Mouse (Mus musculus): ENCODE measurements at regions not wholly inside any gene's neighbourhood (a gene's known extent, or its start where the extent isn't known, plus 50 kb on each side); places are given as distances from the start of the nearest gene placed in this dataset.

- Histone ChIP-seq H3K4me3 (ENCODE audit: low read depth, low read length) (no peak overlapping the region), H3K4me2 (replicated peaks; ENCODE audit: low read depth) (no peak overlapping the region), H3K27ac (replicated peaks) (no peak overlapping the region), H3K9me3 (ENCODE audit: control insufficient read depth, low read length) (no peaks in the 10 kb centered on the region), H3K36me3 (ENCODE audit: control insufficient read depth, insufficient read depth, low read length) (no peaks in the 10 kb centered on the region), H3K4me1 (replicated peaks; ENCODE audit: control insufficient read depth, insufficient read depth) (no peaks in the 10 kb centered on the region), H3K27me3 (ENCODE audit: control insufficient read depth, insufficient read depth, low read length) (no peaks in the 10 kb centered on the region), H3K9ac (ENCODE audit: low read length) (no peak overlapping the region)
- WGBS = 91% methylated on average over 3 of the region's 3 CpGs
- ATAC-seq (ENCODE audit: low FRiP score, low TSS enrichment) (no peak), DNase-seq (ENCODE audit: low spot score) (no peak)
- TF ChIP-seq CTCF (IDR thresholded peaks at IDR 0.05; ENCODE audit: low read depth) (no peak; the same call in 1 of the 2 replicates), EP300 (optimal IDR thresholded peaks at IDR 0.05) (no peak)
Measured at GRCm38 (mm10) chr6:140258761-140259160, 165.1 kb upstream of the Plekha5 start.

DNA sequence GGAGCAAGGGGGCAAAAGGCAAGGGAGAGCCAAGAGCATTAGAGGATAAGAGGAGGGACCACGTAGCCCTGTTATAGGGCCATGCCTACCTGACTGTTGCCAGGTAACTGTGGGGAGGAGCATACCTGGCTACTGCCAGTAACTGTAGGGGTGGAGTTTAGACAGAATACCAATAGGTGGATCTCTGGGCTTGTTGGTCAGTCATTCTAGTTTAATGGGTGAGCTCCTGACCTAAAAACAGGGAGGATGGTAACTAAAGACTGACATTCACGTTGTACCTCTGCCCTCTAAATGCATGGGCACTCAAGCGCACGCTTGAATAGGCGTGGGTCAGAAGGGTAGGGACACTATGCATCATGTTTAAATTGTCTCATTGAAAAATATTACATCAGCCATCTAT lies 165.8 kb upstream of the Plekha5 start:
- no peak overlapping the region for H3K4me3 ChIP-seq (ENCODE audit: low read depth, low read length)
- H3K4me1 ChIP-seq (replicated peaks; ENCODE audit: control insufficient read depth, insufficient read depth) = no peaks in the 10 kb centered on the region
- no peaks in the 10 kb centered on the region for H3K27me3 ChIP-seq (ENCODE audit: control insufficient read depth, insufficient read depth, low read length)
- no peaks in the 10 kb centered on the region for H3K36me3 ChIP-seq (ENCODE audit: control insufficient read depth, insufficient read depth, low read length)
- 91% methylated on average over 5 of the region's 5 CpGs for WGBS
- no peak overlapping the region for H3K9ac ChIP-seq (ENCODE audit: low read length)
- TF ChIP-seq EP300 (optimal IDR thresholded peaks at IDR 0.05) = no peak
- DNase-seq (ENCODE audit: low spot score) = no peak
- no peaks in the 10 kb centered on the region for H3K9me3 ChIP-seq (ENCODE audit: control insufficient read depth, low read length)
- H3K4me2 ChIP-seq (replicated peaks; ENCODE audit: low read depth) = no peak overlapping the region
- no peak for ATAC-seq (ENCODE audit: low FRiP score, low TSS enrichment)
- no peak overlapping the region for H3K27ac ChIP-seq (replicated peaks)

GRCm38 (mm10) chr6:140251527-140251926 lies 172.3 kb upstream of the Plekha5 start:
- Histone ChIP-seq H3K4me3 (ENCODE audit: low read depth, low read length) (no peak overlapping the region), H3K9me3 (ENCODE audit: control insufficient read depth, low read length) (no peaks in the 10 kb centered on the region), H3K27ac (replicated peaks) (no peak overlapping the region), H3K9ac (ENCODE audit: low read length) (no peak overlapping the region), H3K36me3 (ENCODE audit: control insufficient read depth, insufficient read depth, low read length) (no peaks in the 10 kb centered on the region), H3K27me3 (ENCODE audit: control insufficient read depth, insufficient read depth, low read length) (no peaks in the 10 kb centered on the region), H3K4me2 (replicated peaks; ENCODE audit: low read depth) (no peak overlapping the region), H3K4me1 (replicated peaks; ENCODE audit: control insufficient read depth, insufficient read depth) (no peaks in the 10 kb centered on the region)
- TF ChIP-seq EP300 (optimal IDR thresholded peaks at IDR 0.05) = no peak
- TF ChIP-seq CTCF (IDR thresholded peaks at IDR 0.05; ENCODE audit: low read depth) = no peak
- ATAC-seq (ENCODE audit: low FRiP score, low TSS enrichment) (no peak), DNase-seq (ENCODE audit: low spot score) (no peak)
- WGBS = 88% methylated on average over 4 of the region's 4 CpGs

- Histone ChIP-seq H3K27me3 (ENCODE audit: control insufficient read depth, insufficient read depth, low read length) (no peaks in the 10 kb centered on the region), H3K4me2 (replicated peaks; ENCODE audit: low read depth) (no peak overlapping the region), H3K4me1 (replicated peaks; ENCODE audit: control insufficient read depth, insufficient read depth) (no peaks in the 10 kb centered on the region), H3K9ac (ENCODE audit: low read length) (no peak overlapping the region), H3K36me3 (ENCODE audit: control insufficient read depth, insufficient read depth, low read length) (no peaks in the 10 kb centered on the region), H3K9me3 (ENCODE audit: control insufficient read depth, low read length) (no peaks in the 10 kb centered on the region), H3K4me3 (ENCODE audit: low read depth, low read length) (no peak overlapping the region), H3K27ac (replicated peaks) (no peak overlapping the region)
- 43% methylated on average over 8 of the region's 8 CpGs for WGBS
- DNase-seq (ENCODE audit: low spot score) (no peak), ATAC-seq (ENCODE audit: low FRiP score, low TSS enrichment) (no peak)
- TF ChIP-seq CTCF (IDR thresholded peaks at IDR 0.05; ENCODE audit: low read depth) (no peak), EP300 (optimal IDR thresholded peaks at IDR 0.05) (no peak)
Measured at GRCm38 (mm10) chr6:140243411-140244151, 180.3 kb upstream of the Plekha5 start.

GRCm38 (mm10) chr6:140239356-140239755 lies 184.5 kb upstream of the Plekha5 start:
- no peak overlapping the region for H3K4me3 ChIP-seq (ENCODE audit: low read depth, low read length)
- DNase-seq (ENCODE audit: low spot score) (no peak), ATAC-seq (ENCODE audit: low FRiP score, low TSS enrichment) (no peak)
- no peak overlapping the region for H3K4me2 ChIP-seq (replicated peaks; ENCODE audit: low read depth)
- no peak overlapping the region for H3K27ac ChIP-seq (replicated peaks)
- H3K36me3 ChIP-seq (ENCODE audit: control insufficient read depth, insufficient read depth, low read length) = no peaks in the 10 kb centered on the region
- no peak for TF ChIP-seq EP300 (optimal IDR thresholded peaks at IDR 0.05)
- no peak for TF ChIP-seq CTCF (IDR thresholded peaks at IDR 0.05; ENCODE audit: low read depth)
- no peak overlapping the region for H3K9ac ChIP-seq (ENCODE audit: low read length)
- no peaks in the 10 kb centered on the region for H3K4me1 ChIP-seq (replicated peaks; ENCODE audit: control insufficient read depth, insufficient read depth)
- no peaks in the 10 kb centered on the region for H3K27me3 ChIP-seq (ENCODE audit: control insufficient read depth, insufficient read depth, low read length)
- WGBS = 55% methylated on average over 8 of the region's 8 CpGs
- H3K9me3 ChIP-seq (ENCODE audit: control insufficient read depth, low read length) = no peaks in the 10 kb centered on the region

DNA sequence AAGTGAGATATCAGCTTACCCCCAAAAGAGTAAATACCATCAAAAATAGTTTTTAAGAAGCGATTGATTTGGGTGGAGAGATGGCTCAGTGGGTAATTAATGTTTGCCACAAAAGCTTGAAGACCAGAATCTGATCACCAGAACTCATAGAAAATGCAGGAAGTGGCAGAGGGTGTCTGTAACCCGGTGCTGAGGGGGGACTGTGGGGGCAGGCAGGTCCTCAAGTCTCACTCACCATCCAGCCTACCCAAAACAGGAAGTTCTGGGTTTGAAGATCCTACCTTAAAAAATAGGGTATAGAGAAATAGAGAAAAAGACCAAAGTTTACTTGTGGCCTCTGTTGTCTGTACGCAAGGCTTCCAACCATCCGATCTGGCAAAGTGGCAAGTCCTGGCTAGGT lies 190.3 kb upstream of the Plcz1 start:
- no peak for DNase-seq (ENCODE audit: low spot score)
- no peak overlapping the region for H3K4me2 ChIP-seq (replicated peaks; ENCODE audit: low read depth)
- no peak overlapping the region for H3K27ac ChIP-seq (replicated peaks)
- 89% methylated on average over 4 of the region's 4 CpGs for WGBS
- H3K9me3 ChIP-seq (ENCODE audit: control insufficient read depth, low read length) = no peaks in the 10 kb centered on the region
- no peak for TF ChIP-seq CTCF (IDR thresholded peaks at IDR 0.05; ENCODE audit: low read depth)
- no peak for TF ChIP-seq EP300 (optimal IDR thresholded peaks at IDR 0.05)
- H3K4me3 ChIP-seq (ENCODE audit: low read depth, low read length) = no peak overlapping the region
- H3K36me3 ChIP-seq (ENCODE audit: control insufficient read depth, insufficient read depth, low read length) = no peaks in the 10 kb centered on the region
- no peak overlapping the region for H3K9ac ChIP-seq (ENCODE audit: low read length)
- no peaks in the 10 kb centered on the region for H3K4me1 ChIP-seq (replicated peaks; ENCODE audit: control insufficient read depth, insufficient read depth)
- ATAC-seq (ENCODE audit: low FRiP score, low TSS enrichment) = no peak
- H3K27me3 ChIP-seq (ENCODE audit: control insufficient read depth, insufficient read depth, low read length) = no peaks in the 10 kb centered on the region

All from stomach, postnatal 0 days (tissue).